Mouse (Mus musculus) MEL (cell line): Measurements from ENCODE around the gene Zscan21. TPM values are rescaled to one million over a fixed set of nuclear protein-coding genes. Genes with fewer than 3 reads are reported as not detected.

Experiments
- DNase-seq: peaks from one replicate; pipeline ENCODE4 v3.0.0; 2011; ENCODE audit warnings: low read depth, low spot score
- H3K27ac ChIP-seq: 2 replicates; pipeline ENCODE4 v1.5.1; 2012; ENCODE audit warnings: low read depth, mild to moderate bottlenecking, control low read depth, low read length, moderate library complexity; ENCODE audit not compliant: control insufficient read depth
- H3K27me3 ChIP-seq, 2 experiments: fragments of 150-350 bp in 1 of 2; sonication (generic) in 1 of 2; 2 replicates each; pipeline ENCODE4 v1.6.1; 2012; ENCODE audit warnings: low read length in 2 of 2, mild to moderate bottlenecking in 2 of 2, improper control_type of control experiment in 1 of 2, moderate library complexity in 1 of 2; ENCODE audit not compliant: insufficient read depth in 2 of 2, control insufficient read depth in 1 of 2
- H3K36me3 ChIP-seq, 2 experiments: 2 replicates each; pipeline ENCODE4 v1.6.1; 2012 to 2014; ENCODE audit warnings: low read length in 2 of 2, improper control_type of control experiment in 1 of 2, inconsistent platforms in 1 of 2, mild to moderate bottlenecking in 1 of 2; ENCODE audit not compliant: insufficient read depth in 2 of 2, control insufficient read depth in 1 of 2
- H3K4me1 ChIP-seq, 2 experiments: fragments of 150-350 bp in 1 of 2; sonication (generic) in 1 of 2; 2 replicates each; pipeline ENCODE4 v1.6.1; 2012; ENCODE audit warnings: low read length in 2 of 2, improper control_type of control experiment in 1 of 2, mild to moderate bottlenecking in 1 of 2; ENCODE audit not compliant: insufficient read depth in 2 of 2, control insufficient read depth in 1 of 2
- H3K4me3 ChIP-seq, 2 experiments: fragments of 150-350 bp in 1 of 2; sonication (generic) in 1 of 2; 2 replicates each; pipeline ENCODE4 v1.5.1; 2012; ENCODE audit warnings: low read depth in 2 of 2, low read length in 2 of 2, mild to moderate bottlenecking in 2 of 2, moderate library complexity in 2 of 2, control low read depth in 1 of 2, improper control_type of control experiment in 1 of 2; ENCODE audit not compliant: control insufficient read depth in 1 of 2, insufficient read depth in 1 of 2
- H3K79me2 ChIP-seq: 2 replicates; pipeline ENCODE4 v1.6.1; 2012; ENCODE audit warnings: mild to moderate bottlenecking, low read length, moderate library complexity; ENCODE audit not compliant: control insufficient read depth, poor library complexity, insufficient read depth
- H3K9ac ChIP-seq: 2 replicates; pipeline ENCODE4 v1.6.1; 2012; ENCODE audit warnings: low read depth, mild to moderate bottlenecking, control low read depth, low read length, moderate library complexity; ENCODE audit not compliant: control insufficient read depth, poor library complexity, severe bottlenecking
- H3K9me3 ChIP-seq: fragments of 150-350 bp; sonication (generic); replicated peaks from 2 replicates; pipeline ENCODE4 v1.6.1; 2012; ENCODE audit warnings: mild to moderate bottlenecking, low read length, improper control_type of control experiment, moderate library complexity; ENCODE audit not compliant: insufficient read depth
- E2F4 ChIP-seq: IDR thresholded peaks from 2 replicates; pipeline ENCODE4 v1.6.1; 2011; ENCODE audit warnings: low read depth, low read length, improper control_type of control experiment, borderline replicate concordance
- ELF1 ChIP-seq: IDR thresholded peaks from 2 replicates; pipeline ENCODE4 v1.6.1; 2014; ENCODE audit warnings: low read depth, mild to moderate bottlenecking, inconsistent platforms, low read length, improper control_type of control experiment, moderate library complexity
- ETS1 ChIP-seq: IDR thresholded peaks from 2 replicates; pipeline ENCODE4 v1.6.1; 2012; ENCODE audit warnings: low read depth, mild to moderate bottlenecking, inconsistent platforms, low read length, improper control_type of control experiment, moderate library complexity
- GABPA ChIP-seq: IDR thresholded peaks from 2 replicates; pipeline ENCODE4 v1.6.1; 2012; ENCODE audit warnings: low read depth, mild to moderate bottlenecking, inconsistent platforms, low read length, improper control_type of control experiment, moderate library complexity
- GATA1 ChIP-seq: IDR thresholded peaks from 2 replicates; pipeline ENCODE4 v1.6.1; 2011; ENCODE audit warnings: low read depth, low read length, improper control_type of control experiment
- HCFC1 ChIP-seq: IDR thresholded peaks from 2 replicates; pipeline ENCODE4 v1.6.1; 2012; ENCODE audit warnings: low read depth, mild to moderate bottlenecking, inconsistent platforms, low read length, improper control_type of control experiment, moderate library complexity
- MAX ChIP-seq: IDR thresholded peaks from 2 replicates; pipeline ENCODE4 v1.6.1; 2011; ENCODE audit warnings: low read length, improper control_type of control experiment
- MAZ ChIP-seq: IDR thresholded peaks from 2 replicates; pipeline ENCODE4 v1.6.1; 2012; ENCODE audit warnings: low read depth, mild to moderate bottlenecking, inconsistent platforms, low read length, improper control_type of control experiment
- MEF2A ChIP-seq: IDR thresholded peaks from 2 replicates; pipeline ENCODE4 v1.6.1; 2014; ENCODE audit warnings: low read depth, mild to moderate bottlenecking, inconsistent platforms, low read length, improper control_type of control experiment; ENCODE audit not compliant: poor library complexity, insufficient replicate concordance, severe bottlenecking; ENCODE audit errors: extremely low read depth
- MYC ChIP-seq: IDR thresholded peaks from 2 replicates; pipeline ENCODE4 v1.6.1; 2011; ENCODE audit warnings: low read depth, mild to moderate bottlenecking, low read length, improper control_type of control experiment, moderate library complexity
- POLR2A ChIP-seq, 2 experiments: IDR thresholded peaks; 2 replicates each; pipeline ENCODE4 v1.6.1; 2011 to 2012; ENCODE audit warnings: low read length in 2 of 2, mild to moderate bottlenecking in 2 of 2, control low read depth in 1 of 2, improper control_type of control experiment in 1 of 2, low read depth in 1 of 2, moderate library complexity in 1 of 2; ENCODE audit not compliant: control insufficient read depth in 1 of 2, insufficient read depth in 1 of 2, poor library complexity in 1 of 2
- POLR2AphosphoS2 ChIP-seq: IDR thresholded peaks from 2 replicates; pipeline ENCODE4 v1.6.1; 2011; ENCODE audit warnings: low read length, improper control_type of control experiment
- POLR2AphosphoS5 ChIP-seq: IDR thresholded peaks from 2 replicates; pipeline ENCODE4 v1.6.1; 2012; ENCODE audit warnings: low read depth, borderline replicate concordance, mild to moderate bottlenecking, inconsistent platforms, low read length, moderate library complexity, mixed read lengths
- RAD21 ChIP-seq: IDR thresholded peaks from 2 replicates; pipeline ENCODE4 v1.6.1; 2011; ENCODE audit warnings: mild to moderate bottlenecking, low read depth, low read length, improper control_type of control experiment
- SIN3A ChIP-seq: IDR thresholded peaks from 2 replicates; pipeline ENCODE4 v1.6.1; 2012; ENCODE audit warnings: low read length, improper control_type of control experiment, inconsistent platforms
- TAL1 ChIP-seq: IDR thresholded peaks from 2 replicates; pipeline ENCODE4 v1.6.1; 2012; ENCODE audit warnings: mild to moderate bottlenecking, inconsistent platforms, low read length, moderate library complexity, mixed read lengths
- TBP ChIP-seq: IDR thresholded peaks from 2 replicates; pipeline ENCODE4 v1.8.0; 2011; ENCODE audit warnings: low read depth, low read length, improper control_type of control experiment
- TCF12 ChIP-seq: IDR thresholded peaks from 2 replicates; pipeline ENCODE4 v1.6.1; 2014; ENCODE audit warnings: low read depth, mild to moderate bottlenecking, inconsistent platforms, low read length, improper control_type of control experiment, moderate library complexity
- ZC3H11A ChIP-seq: IDR thresholded peaks from 2 replicates; pipeline ENCODE4 v1.6.1; 2012; ENCODE audit warnings: low read depth, mild to moderate bottlenecking, inconsistent platforms, low read length, improper control_type of control experiment
- ZKSCAN1 ChIP-seq: IDR thresholded peaks from 2 replicates; pipeline ENCODE4 v1.6.1; 2012; ENCODE audit warnings: low read depth, mild to moderate bottlenecking, inconsistent platforms, low read length, improper control_type of control experiment, moderate library complexity
- ZMIZ1 ChIP-seq: IDR thresholded peaks from 2 replicates; pipeline ENCODE4 v1.6.1; 2012; ENCODE audit warnings: low read depth, mild to moderate bottlenecking, inconsistent platforms, low read length, improper control_type of control experiment, moderate library complexity
- polyA plus RNA-seq, 2 experiments: library from polyadenylated mRNA; stranded (reverse) in 1 of 2; unstranded in 1 of 2; fragments of >175 nt in 1 of 2; fragments of >200 nt in 1 of 2; gene quantifications; 2 replicates each; pipeline versions ENCODE4 v1.2.1 to v1.2.4; 2012; ENCODE audit warnings: low replicate concordance in 2 of 2, low read depth in 1 of 2; ENCODE audit not compliant: insufficient read length in 2 of 2, insufficient read depth in 1 of 2, missing spikeins in 1 of 2
- total RNA-seq: library from RNA; depleted of rRNA; stranded (reverse); fragments of 300-350 nt; gene quantifications from 2 replicates; pipeline ENCODE4 v1.2.3, GENCODE M21; 2012

Gene Zscan21
- total and polyA plus RNA-seq, 3 experiments, result 9.0 to 10.5 TPM; not detected in 1

DNA sequence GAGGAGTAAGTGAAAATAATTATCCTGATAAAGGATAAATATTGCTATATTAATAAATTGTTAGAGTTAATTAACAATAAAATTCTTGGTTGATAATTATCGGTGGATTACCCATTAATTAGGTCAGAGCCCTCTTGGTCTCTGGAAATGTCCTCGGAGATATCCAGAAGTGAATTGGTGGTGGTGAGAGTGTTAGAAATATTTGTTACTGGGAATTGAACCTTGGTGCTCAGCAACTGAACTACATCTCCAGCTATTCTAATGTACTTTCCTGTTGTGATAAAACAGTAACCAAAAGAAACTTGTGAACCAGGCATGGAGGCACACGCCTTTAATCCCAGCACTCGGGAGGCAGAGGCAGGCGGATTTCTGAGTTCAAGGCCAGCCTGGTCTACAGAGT, 36.2 kb upstream of the Zscan21 start:
- no peak for DNase-seq
- peaks cover 6% of the 10 kb centered on the region for H3K79me2 ChIP-seq
- no peak overlapping the region for H3K27ac ChIP-seq
- peaks cover 0 to 4% of the 10 kb centered on the region in 2 experiments; a peak in 2 of 4 replicates for H3K36me3 ChIP-seq
- H3K9ac ChIP-seq, result no peak overlapping the region
- TF ChIP-seq HCFC1 (no peak), GABPA (no peak), MEF2A (no peak), GATA1 (no peak), MYC (no peak), ETS1 (no peak), ELF1 (no peak), ZMIZ1 (no peak), E2F4 (no peak), POLR2AphosphoS5 (no peak), ZKSCAN1 (no peak), SIN3A (no peak), ZC3H11A (no peak), TCF12 (no peak), TBP (no peak), POLR2A (IDR thresholded peaks at IDR 0.05; ENCODE audit: control insufficient read depth in 1 of 2, insufficient read depth in 1 of 2, low read depth in 1 of 2, low read length in 2 of 2, poor library complexity in 1 of 2) (no peak), MAX (no peak), POLR2AphosphoS2 (no peak), MAZ (no peak)
- peaks cover 0 to 2% of the 10 kb centered on the region in 2 experiments; a peak in 1 of 4 replicates for H3K27me3 ChIP-seq
- H3K4me3 ChIP-seq, result no peak overlapping the region
- H3K9me3 ChIP-seq, result no peaks in the 10 kb centered on the region
- H3K4me1 ChIP-seq, result peaks cover 0 to 2% of the 10 kb centered on the region in 2 experiments; a peak in 1 of 4 replicates

DNA sequence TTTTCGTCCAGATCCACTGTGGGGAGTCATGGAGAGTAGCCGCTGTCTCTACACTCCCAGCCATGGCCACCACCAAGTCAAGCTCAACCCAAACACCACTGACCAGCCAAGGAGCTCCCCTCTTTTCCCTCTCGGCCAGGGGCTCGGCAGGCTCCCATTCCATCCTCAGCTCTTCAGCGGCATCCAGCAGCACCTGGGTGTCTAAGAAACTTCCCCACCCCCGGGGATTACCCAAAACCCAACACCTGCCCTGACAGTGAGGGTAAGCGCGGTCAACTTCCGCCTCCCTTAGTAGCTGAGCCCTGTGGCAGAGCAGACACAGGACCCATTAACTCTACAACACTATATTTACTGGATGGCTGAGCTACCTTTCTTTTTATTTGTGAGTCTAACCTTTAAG, 35.3 kb upstream of the Zscan21 start:
- TF ChIP-seq ELF1 (no peak), TBP (no peak), POLR2AphosphoS2 (no peak), ZC3H11A (no peak), ZMIZ1 (no peak), TAL1 (no peak), RAD21 (no peak)
- Histone ChIP-seq H3K9me3 (no peaks in the 10 kb centered on the region), H3K9ac (no peak overlapping the region)

More for the DNA sequence above, 35.3 kb upstream of the Zscan21 start:
- H3K4me3 ChIP-seq, result no peak overlapping the region
- H3K27me3 ChIP-seq, result peaks cover 0 to 2% of the 10 kb centered on the region in 2 experiments; a peak in 1 of 4 replicates
- H3K27ac ChIP-seq, result no peak overlapping the region
- H3K4me1 ChIP-seq, result peaks cover 2 to 4% of the 10 kb centered on the region in 2 experiments; a peak in 3 of 4 replicates
- DNase-seq, result no peak
- peaks cover 13% of the 10 kb centered on the region for H3K79me2 ChIP-seq
- H3K36me3 ChIP-seq, result peaks cover 0 to 10% of the 10 kb centered on the region in 2 experiments; a peak in 2 of 4 replicates
